Mouse (Mus musculus) ES-Bruce4 (cell line): ENCODE measurements around the gene Mga.

ENCODE experiments used
- CTCF ChIP-seq: IDR thresholded peaks from one replicate; pipeline ENCODE4 v1.8.1; 2011; ENCODE audit warnings: low read depth, low read length
- POLR2A ChIP-seq: IDR thresholded peaks from one replicate; pipeline ENCODE4 v1.8.1; 2011; ENCODE audit warnings: low read length; ENCODE audit not compliant: insufficient read depth

GRCm38 (mm10) chr2:119981631-119982030 is 84.6 kb downstream of the Mga start:
- no peak for TF ChIP-seq CTCF
- TF ChIP-seq POLR2A = no peak
